Mouse (Mus musculus): ENCODE data around the gene Gfi1b.

Gfi1b gene

DNA sequence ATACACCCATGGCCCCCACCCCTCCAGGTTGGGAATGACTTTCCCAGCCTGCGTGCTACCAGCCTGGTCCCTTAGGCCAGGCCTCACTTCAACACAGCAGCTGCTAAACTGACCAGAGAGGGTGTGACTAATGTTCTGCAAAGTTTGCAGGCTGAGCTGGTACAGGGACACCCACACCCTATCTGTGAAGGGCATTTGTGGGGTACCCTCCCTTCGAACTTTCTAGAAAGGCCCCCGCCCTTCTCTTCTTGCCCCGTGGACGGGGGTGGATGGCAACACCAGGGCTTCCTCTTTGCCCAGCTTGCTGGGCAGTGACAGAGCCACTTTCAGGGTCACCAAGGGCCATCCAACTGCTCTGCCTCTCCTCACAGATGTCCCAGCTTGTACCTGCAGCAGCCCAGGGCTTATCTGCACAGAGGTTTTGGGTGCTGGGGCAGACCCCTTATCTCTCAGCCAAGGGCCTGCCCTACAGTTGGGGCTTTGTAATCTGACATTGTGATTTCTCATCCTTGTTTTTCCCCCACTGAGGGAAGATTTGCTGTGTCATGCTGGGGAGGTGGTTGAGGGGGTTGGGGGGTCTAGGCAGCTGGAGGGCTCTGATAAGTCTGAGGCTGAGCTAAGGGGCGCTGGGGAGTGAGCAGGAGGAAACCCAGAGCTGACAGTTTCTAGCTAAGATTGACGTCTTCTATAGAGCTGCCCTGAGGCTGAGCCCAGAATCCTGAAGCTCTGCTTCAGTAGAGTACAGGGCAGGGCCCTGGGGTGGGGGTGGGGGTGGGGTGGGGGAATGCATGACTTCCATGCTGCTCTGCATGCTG, 23.8 kb downstream of the Gfi1b start:
- DNase-seq, result no peak

DNA sequence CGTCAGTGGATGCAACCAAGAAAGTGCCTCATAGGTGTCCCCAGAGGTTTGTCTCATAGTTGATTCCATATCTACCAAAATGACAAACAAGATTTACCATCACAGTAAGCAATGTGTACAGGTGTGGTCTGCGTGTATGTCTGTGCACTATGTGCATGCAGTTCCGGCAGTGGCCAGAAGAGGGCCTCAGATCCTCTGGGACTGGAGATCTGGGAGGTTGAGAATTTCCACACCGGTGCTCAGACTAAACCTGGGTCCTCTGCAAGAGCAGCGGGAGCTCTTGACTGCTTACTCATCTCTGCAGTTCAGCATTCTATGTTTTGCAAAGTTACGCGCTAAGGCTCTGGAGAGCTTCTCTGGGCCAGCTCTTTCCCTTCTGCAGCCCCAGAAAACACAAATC, 24.8 kb downstream of the Gfi1b start:
- DNase-seq, result no peak

DNA sequence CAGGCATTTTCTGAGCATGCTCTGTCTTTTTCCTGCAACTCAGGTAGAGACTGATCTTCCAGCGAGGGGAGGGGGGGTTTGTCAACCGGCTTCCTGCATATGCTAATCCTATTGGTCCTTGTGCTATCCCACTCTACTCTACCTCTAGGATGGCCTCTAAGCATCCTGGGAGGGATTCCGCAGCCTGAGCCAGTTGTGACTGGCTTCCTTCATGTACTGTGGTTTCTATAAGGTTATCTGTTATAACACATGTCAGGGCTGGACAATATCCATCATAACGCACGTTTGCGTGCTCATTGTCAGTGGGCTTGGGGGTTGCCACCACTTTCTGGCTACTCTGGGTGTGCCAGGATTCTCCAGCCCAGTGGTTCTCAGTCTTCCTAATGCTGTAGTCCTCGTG, 25.8 kb downstream of the Gfi1b start:
- no peak for DNase-seq

DNA sequence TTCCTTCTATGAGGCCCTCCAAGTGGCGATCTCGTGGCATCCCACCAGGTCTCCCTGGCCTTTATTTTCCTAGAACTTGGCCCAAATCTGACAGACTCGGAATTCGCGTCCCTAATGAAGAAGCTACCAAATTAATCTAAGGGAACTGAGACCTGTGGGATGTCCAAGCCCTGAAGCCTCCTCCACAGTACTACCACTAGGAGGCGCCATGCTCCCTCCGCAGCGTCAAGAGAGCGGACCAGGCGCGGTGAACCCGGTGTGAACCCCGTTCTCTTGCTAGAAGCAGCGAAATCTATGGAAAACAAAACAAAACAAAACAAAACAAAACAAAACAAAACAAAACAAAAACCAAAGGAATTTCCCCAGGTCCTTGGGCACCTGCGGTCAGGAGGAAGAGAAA, 29.0 kb downstream of the Gfi1b start:
- DNase-seq, result peak; percentile 60 to 64

DNA sequence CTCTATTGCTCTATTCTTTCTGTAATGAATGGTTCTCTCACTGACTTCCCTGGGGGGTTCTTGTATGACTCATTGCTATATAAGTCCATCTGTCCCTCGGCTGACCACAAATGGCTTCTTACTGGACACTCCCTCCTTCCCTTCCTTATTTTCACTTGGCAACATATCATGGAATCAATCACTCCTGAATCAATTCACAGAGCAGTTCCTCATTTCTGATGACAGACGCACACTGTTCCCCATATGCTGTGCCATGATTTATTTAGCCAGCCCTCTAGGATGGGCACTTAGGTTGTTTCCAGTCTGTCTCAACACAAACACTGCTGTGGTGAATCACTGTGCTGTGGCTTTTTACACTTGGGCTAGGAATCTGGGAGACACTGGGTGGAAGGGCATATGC, 30.3 kb downstream of the Gfi1b start:
- no peak for DNase-seq

DNA sequence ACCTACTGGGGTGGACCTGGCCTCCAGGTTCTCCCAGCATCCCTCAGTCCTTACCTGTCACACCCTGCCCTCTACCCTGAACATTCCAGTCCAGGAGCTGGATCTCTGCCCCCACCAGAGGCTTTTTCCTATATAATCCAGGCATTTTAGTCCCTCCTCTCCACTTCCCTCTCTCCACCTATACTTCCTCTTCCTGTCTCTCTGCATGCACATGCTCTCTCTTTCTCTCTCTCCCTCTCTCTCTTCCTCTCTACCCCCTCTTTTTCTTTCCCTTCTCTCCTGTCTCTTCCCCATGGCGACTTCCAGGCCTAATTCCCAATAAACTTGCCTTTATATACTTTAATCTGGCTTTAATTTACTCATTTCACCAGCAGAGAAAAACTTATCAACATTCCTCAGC, 33.2 kb downstream of the Gfi1b start:
- DNase-seq, result no peak

DNA sequence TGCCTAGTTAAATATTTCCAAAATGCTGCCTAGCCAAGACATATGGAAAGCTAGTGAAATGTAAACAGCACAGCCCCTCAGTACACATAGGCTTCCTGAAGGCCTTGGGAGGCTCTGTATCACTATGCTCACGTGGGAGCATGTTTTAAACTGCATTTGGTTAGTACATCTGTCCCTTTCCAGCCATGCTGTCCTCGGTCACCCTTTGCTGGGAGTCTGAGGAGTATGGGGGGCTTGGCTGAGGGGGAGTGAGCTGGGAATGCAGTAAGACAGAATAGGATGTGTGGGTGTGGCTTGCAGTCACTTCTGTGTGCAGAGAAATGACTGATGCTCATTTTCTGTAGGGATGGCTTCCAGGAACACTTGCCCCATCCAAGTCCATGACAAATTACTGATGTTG, 36.1 kb downstream of the Gfi1b start:
- DNase-seq, result no peak

DNA sequence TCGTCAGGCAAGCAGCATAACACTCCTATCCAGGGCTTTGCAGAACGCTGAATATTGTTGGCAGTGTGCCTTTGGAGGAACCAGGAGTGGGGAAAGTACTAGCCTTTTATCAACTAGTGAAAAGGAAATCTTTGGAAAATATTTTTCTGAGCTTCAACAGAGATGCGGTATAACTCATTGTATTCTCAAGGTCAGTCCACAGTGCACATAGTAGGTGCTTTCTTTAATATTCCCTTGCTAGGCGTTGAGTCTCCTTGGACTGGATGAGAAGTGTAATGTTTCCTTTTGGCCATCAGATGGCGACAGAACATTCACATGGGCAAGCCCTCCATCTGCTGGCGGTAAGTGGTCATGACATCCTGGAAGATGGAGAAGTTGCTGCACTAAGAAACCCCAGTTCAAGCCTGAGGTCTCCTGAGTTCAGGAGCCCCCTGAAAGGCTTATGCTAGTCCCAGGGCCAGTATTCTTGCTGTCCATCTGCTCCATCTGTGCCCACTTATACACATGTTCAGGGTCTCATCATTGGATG, 36.7 kb downstream of the Gfi1b start:
- DNase-seq, result peak; percentile 73 to 77

DNA sequence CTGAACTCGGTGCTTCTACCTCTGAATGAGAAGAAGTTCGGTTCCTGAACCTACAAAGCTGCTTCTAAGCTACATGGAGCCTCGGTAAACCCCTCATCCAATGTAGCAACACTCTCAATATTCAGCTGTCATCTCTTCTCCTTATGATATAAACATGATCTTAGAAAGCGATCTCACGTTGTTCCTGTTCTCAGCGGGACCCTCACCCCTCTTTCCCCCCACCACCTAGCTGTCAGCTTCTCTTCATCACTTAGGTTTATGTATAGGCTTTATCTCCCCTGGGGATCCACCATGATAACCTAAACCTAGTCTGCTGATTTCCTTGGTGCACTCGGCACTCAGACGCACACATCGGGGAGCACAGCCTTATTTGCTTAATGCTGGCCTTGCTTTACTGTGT, 38.1 kb downstream of the Gfi1b start, which contains the start of gene Gtf3c5:
Gene Gtf3c5 (minus strand): TSS at position 101 of the 400 bp plus-strand sequence.
- no peak for DNase-seq

DNA sequence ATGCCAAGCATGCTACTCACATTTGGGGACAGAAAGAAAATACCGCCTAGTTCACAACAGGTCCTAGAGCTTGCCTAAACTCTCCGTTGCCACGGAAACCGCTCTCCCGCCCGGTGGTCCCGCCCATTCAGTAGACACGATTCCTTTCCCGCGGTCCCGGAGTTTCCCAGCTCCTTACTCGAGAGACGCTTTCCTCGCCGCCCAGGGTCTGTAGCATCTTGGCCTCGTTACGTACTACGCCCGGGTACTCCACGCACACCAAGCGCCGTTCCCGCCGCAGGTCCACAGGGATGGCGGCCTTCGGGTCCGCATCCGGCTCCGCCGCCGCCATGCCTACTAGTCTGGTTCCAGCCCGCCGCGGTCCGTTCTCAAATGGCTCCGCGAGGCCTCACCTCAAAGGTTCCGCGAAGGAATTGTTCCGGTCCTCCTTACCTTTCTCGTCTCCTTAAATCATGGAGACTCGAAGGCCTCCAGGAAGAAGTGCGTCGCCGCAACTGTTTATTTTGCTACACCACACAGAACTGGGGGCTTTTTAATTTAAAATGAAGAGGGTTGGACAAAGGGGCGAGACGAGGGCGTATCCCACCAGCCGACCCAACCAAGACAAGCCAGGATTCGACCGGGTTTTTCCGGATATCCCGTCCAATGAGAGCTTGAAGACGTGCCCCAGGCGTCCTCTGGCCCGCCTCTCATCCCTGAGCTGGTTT, 39.0 kb downstream of the Gfi1b start:
- peak; percentile 85 to 90 for DNase-seq

DNA sequence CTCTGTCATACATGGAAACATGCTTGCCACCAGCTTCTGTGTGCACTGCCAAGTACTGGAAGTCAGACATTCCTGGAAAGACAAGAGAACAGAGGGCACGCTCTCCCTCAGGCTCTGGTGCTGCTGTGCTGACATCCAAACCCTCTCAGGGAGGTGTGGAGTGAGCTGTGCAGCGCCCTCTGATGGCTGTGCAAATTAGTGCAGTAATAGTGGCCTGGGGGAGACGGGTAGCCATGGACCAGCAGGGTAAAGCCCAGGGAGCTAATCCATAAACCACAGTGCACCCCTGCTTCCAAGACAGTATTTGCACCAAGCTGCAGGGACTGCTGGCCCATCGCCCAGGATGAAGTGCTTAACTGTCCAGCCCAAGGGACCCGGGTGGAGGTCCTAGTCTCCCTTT, 43.8 kb downstream of the Gfi1b start:
- peak in 1 of 2 experiments; percentile 24 for DNase-seq

DNA sequence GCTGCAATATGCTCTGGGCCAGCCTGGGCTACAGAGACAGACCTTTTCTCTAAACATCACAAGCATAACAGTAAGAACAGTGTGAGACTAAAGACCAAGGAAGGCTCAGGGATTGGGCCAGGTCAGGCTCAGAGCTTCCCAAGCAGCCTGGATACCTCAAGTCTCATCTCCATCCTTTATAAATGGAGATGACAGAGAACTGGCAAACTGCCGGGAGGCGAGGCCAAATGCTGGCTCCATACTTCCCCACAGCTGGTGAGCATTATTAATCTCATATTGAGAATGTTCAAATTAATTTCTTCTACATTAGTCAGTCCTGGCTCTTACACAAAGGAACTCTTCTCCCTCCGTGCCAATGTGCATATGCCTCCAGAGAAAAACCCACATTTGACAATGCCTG, 45.0 kb downstream of the Gfi1b start:
- DNase-seq, result no peak

DNA sequence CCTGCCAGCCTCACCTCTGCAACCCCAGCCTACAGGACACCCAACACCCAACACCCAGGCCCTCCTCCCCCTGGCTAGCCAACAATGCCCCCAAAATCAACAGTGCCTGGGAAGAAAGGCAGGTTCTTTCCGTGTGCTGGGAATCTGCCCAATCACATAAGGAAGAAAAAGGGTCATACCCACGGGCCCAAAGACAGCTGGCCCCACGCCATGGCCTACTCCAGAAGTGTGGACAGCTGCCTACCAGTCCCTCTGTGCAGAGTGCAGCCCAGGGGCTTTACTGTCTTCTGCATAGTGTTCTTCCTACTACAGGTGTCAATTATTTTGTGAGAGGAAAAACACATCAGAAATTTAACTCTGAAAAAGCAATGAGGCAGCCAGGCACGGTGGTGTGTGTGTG, 46.4 kb downstream of the Gfi1b start:
- no peak for DNase-seq

DNA sequence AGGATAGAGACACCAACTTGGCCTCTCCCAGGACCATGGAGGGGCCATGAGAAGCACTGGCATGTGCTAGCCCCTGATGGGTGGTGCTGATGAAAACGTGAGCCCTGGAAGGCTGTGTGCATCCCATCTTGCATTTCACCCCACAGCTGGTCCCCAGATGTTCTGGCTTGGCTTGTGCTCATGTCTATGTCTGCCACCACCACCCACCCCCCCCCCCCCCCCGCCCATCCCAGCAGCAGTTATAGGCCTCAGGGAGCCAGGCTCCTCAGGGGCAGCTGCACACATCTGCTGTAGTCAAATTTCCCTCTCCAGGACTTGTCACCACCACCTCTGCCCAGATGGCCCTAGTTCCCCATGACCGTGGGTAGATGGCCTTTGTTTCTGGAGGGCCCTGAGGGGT, 51.9 kb downstream of the Gfi1b start:
- no peak for DNase-seq

DNA sequence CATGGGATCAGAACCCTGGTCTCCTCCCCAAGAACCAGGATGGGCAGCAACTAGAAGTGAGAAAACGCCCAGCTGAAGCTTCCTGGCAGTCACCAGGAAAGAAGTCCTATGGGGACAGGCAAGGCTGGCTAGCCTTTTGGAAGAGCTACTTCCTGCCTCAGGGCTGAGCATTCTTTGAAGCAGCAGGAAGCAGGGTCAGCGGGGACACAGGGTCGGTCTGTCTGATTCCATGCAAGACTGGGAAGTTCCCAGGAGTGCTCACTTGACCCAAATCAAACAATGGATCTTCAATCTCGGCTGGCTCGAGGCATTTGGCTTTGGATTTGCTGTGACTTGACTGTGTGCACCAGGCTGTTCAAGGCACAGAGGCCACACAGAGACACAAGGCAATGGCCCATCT, 55.2 kb downstream of the Gfi1b start:
- DNase-seq, result no peak

DNA sequence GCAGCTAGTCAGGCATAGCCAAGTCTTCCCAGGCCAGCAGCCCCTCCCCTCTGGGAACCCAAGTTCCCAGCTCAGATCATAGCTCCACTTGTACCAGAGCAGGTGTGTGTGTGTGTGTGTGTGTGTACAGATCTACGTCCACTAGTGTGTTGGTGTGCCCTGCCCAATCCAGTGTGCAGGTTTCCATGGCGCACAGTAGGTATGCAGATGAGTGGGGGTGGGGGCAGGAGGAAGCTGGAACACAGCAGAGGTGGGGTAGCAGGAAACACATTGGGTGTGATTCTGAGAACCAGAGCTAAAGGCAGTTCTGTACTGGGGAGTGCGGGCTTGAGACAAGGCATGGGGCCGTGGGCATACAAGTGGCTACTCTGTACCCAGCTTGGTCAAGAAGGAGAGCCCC, 57.4 kb downstream of the Gfi1b start:
- no peak for DNase-seq

DNA sequence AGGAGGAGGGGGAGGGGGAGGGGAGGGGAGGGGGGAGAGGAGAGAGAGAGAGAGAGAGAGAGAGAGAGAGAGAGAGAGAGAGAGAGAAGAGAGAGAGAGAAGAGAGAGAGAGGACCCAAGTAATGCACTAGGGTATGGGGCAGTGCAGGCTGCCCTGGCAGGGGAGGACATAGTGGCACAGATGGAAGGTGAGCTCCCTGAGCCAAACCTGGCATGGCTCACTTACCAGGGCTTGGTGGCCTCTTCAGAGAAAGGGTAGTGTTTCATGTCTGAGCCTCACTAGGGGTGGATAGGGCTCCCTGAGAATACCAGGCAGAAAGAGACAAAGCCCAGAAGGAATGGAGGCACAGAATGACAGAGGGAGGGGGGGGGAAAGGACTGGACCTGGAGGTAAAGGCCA, 58.0 kb downstream of the Gfi1b start:
- no peak for DNase-seq

DNA sequence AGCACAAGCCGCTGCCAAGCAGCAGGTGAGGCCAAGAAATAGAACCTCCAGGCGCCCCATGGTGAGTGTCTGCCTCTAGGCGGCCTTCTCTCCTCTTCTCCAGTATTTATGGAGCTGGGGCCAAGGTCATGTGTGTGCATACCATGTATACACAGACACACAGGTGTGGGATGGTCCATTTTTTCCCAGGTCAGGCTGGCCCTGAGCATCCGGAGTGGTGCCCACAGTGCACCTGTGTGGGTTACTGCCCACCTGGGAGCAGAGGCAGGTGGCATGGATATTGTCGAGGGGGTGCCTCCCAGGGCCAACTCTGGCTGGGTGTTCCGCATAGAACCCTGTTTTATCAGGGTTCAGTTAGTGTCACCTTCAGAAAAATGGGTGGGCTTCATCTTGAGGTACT, 58.5 kb downstream of the Gfi1b start, which contains the start of gene Cel:
Gene Cel (minus strand): TSS at position 101 of the 400 bp plus-strand sequence.
- DNase-seq, result no peak
